Mouse (Mus musculus): ENCODE data around the gene Dctd.
A peak's percentile ranks its signal among the peaks of the same experiment; 100 is the strongest.
"Not testable (repeated sequence)": the region's sequence is repeated elsewhere in the genome, so short reads cannot be mapped to it uniquely, and the experiment has no call there.

Gene Dctd

DNA sequence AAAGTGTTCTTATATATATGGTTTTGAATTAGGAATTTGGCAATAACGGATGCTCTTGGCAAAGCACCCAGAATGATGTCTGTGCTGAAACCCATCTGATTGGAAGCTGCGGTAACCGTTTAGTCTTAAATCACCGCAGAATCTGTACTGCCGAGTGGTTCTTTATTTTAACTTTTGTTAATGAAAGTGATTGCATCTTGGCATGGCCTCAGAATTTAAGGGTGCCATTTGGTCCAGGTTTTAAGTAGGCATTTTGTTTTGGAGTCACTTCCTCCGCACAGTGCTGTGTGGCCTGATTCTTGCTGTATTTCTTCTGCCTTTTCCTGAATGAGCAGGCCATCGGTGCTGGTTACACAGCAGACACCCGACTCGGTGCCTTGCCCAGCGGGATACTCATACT, 47.6 kb downstream of the Dctd start:
- DNase-seq: no peak

- DNase-seq: peak; percentile 10 to 19
These were observed 53.3 kb downstream of the Dctd start for GRCm38 (mm10) chr8:48152062-48152738.

DNA sequence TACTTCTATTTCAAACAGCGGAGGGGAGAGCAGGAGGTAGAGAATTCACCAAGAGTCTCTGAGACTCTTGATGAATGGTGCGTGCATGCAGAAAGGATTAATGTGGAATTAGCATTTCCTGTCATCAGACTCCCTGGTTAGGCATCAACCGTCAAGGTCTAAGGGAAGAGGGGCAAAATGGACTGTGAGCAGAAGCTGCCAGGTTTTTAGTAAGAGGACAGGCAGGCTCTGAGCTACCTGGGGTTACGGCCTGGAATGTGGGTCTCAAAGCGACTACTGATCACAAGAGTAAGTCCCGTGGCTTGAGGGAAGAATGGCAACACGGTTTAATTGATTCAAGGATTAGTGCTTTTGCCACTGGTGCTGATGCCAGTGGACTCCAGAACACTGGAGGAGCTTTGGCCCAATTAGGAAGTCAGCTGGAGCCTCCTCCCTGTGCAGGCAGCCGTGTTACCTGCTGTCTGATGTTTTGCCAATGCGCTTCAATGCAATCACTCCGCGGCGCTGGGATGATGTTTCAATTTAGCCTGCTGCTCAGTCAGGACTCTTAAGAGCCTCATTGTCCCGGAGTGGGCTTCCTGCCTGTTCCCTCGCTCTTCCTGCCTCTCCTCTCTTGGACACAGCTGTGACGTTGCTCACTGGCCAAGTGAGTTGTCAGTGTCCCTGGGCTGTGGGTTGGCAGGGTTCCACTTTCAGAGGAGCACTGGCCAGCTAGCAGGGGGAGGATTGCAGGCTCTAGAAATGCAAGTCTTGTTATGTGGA, 54.6 kb downstream of the Dctd start:
- peak; percentile 33 to 37 for DNase-seq

DNA sequence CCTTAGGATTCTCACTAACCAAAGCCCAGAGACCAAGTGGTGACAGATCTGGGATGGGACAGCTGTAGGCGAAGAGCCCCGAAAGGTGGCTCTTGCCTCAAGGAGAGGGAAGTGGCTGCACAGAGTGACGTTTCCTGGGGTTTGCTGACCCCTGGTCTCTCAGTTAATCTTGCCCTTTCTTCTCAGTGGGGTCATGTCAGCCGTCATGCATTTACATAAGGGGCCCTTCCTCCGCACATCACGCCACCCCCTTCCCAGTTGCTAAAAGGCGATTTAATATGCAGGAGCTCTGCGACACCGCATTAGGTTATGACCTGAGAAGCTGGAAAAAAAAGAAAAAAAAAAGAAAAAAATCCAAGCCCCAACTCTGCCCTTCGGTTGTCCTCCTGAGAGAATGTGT, 58.8 kb downstream of the Dctd start:
- no peak for DNase-seq

DNA sequence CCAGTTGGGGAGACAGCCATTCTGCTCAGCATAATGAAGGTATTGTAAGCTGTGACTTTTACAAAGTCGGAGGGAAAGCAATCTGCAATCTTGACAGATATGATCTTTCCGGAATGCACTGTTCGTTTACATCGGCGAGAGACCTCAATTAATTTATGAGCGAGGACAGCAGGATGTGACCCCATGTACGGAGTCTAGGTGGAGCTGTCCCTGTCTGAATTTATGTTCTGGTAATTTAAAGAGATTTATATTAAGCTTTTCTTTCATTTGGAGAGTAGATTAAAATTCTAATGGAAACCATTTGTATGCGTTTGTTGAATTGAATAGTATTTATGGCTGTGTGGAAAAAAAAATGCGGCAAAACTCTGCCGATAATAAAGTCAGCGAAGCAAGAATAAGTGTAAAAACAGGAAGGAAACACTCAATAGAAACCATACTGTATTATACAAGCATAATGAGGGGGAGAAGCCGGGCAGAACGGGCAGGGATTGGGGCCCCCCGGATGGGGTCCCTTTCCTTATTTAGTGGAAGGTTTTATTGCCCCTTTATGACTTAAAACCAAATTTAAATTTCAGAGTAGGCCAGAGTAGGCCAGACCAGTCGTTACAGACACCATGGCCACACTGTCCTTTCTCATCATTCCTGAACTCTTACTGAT, 59.8 kb downstream of the Dctd start:
- DNase-seq: no peak

GRCm38 (mm10) chr8:48177406-48177805, 78.5 kb downstream of the Dctd start:
- DNase-seq: no peak

DNA sequence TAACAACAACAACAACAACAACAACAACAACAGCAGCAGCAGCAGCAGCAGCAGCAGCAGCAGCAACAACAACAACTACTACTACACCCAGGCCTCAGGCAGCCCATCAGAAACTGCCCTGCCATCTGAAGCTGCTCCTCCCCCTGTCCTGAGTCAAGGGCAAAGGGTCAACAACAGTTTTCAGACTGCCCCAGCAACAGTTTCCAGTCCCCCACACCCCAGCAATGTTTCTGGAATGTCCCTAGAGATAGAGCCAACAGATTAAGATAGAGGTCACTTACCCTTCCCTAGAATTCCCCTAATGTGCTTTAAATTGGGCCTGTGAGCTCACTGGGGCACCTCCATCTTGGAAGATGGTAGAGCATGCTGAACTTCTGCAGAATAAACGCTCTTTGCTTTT, 79.0 kb downstream of the Dctd start:
- DNase-seq: no peak

GRCm38 (mm10) chr8:48178993-48179392, 80.1 kb downstream of the Dctd start:
- no peak for DNase-seq

- not testable (repeated sequence) for DNase-seq
These were observed 81.3 kb downstream of the Dctd start for GRCm38 (mm10) chr8:48180146-48180545.

DNA sequence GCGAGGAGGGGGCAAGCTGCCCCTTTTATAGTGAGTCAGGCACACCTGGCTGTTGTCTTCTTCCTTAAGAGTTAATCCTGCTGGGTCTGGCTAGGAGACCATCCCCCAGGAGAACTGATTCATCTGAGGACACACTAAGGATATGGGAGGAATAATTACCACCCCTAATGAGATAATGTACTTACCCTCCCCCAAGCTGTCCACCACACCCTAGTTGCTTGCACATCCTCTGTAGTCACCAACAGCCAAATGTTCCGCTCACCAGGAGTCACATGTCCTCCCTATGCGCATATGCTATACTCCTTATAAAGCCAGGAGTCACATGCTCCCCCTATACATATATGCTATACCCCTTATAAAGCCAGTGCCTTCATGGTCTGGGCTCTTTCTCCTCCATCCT, 82.1 kb downstream of the Dctd start:
- no peak for DNase-seq

GRCm38 (mm10) chr8:48183758-48184157, 84.9 kb downstream of the Dctd start:
- DNase-seq: no peak

DNA sequence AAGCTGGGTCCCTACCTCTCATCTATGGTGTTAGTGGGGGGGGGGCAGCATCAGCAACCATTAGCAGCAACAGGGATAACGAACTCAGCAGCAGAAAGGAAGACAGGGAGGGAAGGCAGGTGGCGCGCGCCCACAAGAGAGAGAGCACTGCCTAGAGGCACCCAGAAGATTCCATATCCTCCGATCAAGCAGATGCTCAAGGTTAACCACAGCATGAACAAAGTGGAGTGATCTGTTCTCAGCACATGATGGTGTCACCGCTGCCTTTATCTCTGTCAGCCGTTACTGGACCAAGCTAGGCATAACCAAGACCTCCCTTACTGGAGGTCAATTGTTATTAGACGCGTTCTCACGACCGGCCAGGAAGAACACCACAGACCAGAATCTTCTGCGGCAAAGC, 89.7 kb downstream of the Dctd start:
- no peak for DNase-seq

- no peak for DNase-seq
These were observed 97.1 kb downstream of the Dctd start for GRCm38 (mm10) chr8:48195971-48196370.

- no peak for DNase-seq
These were observed 100.3 kb downstream of the Dctd start for GRCm38 (mm10) chr8:48199171-48199570.

GRCm38 (mm10) chr8:48202632-48203031, 103.7 kb downstream of the Dctd start:
- no peak for DNase-seq
